Mouse (Mus musculus) embryonic facial prominence, embryonic 10.5 days (tissue): Measurements from ENCODE around the gene Gm49673. TPM values are rescaled to one million over a fixed set of nuclear protein-coding genes. Genes with fewer than 3 reads are reported as not detected.
"Not testable (repeated sequence)": the region's sequence is repeated elsewhere in the genome, so short reads cannot be mapped to it uniquely, and the experiment has no call there.

Source experiments
- DNase-seq: peaks from one replicate; pipeline ENCODE4 v3.0.0-alpha.2; 2017; ENCODE audit warnings: low spot score
- H3K27ac ChIP-seq: fragments of 300-500 bp; sonication (generic); replicated peaks from 2 replicates; pipeline ENCODE4 v1.5.1; 2016; ENCODE audit warnings: mild to moderate bottlenecking
- H3K27me3 ChIP-seq: fragments of 300-500 bp; sonication (generic); replicated peaks from 2 replicates; pipeline ENCODE4 v1.6.1; 2016; ENCODE audit warnings: low read depth, mild to moderate bottlenecking; ENCODE audit not compliant: poor library complexity, severe bottlenecking
- H3K36me3 ChIP-seq: fragments of 300-500 bp; sonication (generic); replicated peaks from 2 replicates; pipeline ENCODE4 v1.6.1; 2016; ENCODE audit warnings: mild to moderate bottlenecking, moderate library complexity
- H3K4me1 ChIP-seq: fragments of 300-500 bp; sonication (generic); 2 replicates; pipeline ENCODE4 v1.6.1; 2016
- H3K4me3 ChIP-seq: fragments of 300-500 bp; sonication (generic); 2 replicates; pipeline ENCODE4 v1.5.1; 2016; ENCODE audit warnings: mild to moderate bottlenecking, moderate library complexity
- H3K9me3 ChIP-seq: fragments of 300-500 bp; sonication (generic); 2 replicates; pipeline ENCODE4 v1.6.1; 2016; ENCODE audit warnings: mild to moderate bottlenecking
- WGBS: fragments of 180-500 bp; shearing (Covaris S2); methylation state at CpG from one replicate; pipeline ENCODE4 v1.1.7; 2016; 5-methylcytosine and 5-hydroxymethylcytosine counted together
- polyA plus RNA-seq: library from polyadenylated mRNA; unstranded; fragments of >200 nt; fragmentation: Nextera tagmentation; extraction: Ambion mirVana; gene quantifications from 2 replicates; pipeline ENCODE4 v1.2.1, GENCODE M21; 2016

Gm49673 gene
- polyA plus RNA-seq, 1 experiment from 2014 or later, result not detected

DNA sequence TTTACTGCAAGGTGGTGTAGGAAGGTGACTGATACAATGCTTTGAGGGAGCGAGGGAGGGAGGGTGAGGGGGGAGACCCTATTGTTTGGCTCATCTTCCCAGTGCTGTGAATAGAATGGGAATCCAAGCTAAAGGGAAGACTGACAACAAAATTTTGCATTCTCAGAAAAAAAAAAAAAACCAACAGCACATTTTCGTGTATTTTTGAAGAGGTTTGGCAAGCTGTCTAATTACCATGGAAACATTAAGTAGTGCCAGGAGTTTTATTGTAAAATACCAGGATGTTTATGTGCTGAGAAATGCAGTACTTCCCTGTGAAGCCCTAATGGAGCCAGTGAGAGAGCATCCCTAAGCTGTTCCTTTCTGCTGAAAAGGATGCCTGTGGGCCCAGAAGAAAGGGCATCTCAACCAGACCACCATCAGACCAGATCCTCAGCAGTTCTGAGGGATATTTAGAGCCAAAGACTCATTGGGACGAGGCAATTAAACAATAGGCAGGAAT lies 90.9 kb downstream of the Gm49673 start:
- H3K4me1 ChIP-seq, DNase-seq, H3K27me3 ChIP-seq, H3K4me3 ChIP-seq, H3K9me3 ChIP-seq, H3K36me3 ChIP-seq, H3K27ac ChIP-seq: not testable (repeated sequence)
- 75% methylated on average over 2 of the region's 3 CpGs for WGBS

DNA sequence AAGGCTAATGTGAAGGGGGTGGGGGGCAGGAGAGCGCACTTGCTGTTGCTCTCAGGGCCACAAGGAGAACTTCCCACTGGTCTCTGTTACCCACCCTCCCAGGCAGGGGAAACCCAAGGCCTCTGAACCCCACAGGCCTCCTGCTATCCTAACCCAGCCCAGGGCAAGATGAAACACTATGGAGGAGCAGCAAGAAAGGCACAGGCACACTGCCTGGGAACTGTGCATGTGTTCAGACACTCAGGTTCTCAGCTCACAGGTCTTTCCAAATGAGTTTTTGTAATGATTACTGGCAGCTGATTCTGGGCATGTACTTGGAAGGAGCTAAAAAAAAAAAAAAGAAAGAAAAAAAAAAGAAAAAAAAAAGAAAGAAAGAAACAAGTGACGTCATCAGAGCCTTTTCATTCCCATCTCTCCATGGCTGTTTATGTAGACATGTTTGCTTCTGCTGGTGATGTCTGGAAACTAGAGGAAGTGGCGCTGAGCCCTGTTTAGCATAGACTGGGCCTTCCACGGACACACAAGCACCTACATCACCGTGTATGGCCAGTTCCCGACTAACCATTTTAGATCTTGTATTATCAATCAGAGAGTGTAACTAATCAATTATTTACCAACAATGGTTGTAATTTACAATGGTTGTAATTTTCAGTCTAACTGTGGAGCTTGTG lies 91.5 kb downstream of the Gm49673 start:
- not testable (repeated sequence) for H3K4me3 ChIP-seq, DNase-seq, H3K27ac ChIP-seq, H3K9me3 ChIP-seq, H3K27me3 ChIP-seq, H3K4me1 ChIP-seq, H3K36me3 ChIP-seq
- 72% methylated on average over 6 of the region's 6 CpGs for WGBS

DNA sequence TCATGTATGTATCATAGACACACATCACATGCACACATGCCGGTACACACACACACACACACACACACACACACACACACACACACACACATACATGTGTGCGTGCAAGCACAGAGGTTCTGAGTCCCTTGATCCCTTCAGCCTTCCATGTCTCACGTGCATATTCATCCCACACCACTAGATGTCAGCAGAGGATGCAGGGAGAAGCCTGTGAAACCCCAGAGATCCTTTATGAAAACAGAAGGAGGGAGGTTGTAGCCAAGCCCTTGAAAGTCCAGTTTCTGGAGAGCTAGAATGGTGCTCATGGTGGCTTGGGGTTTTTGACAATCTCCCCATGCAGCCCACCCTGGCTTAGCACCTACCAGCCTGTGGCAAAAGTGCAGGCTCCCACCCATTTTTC lies 96.3 kb downstream of the Gm49673 start:
- not testable (repeated sequence) for H3K9me3 ChIP-seq, H3K4me3 ChIP-seq, H3K4me1 ChIP-seq, H3K36me3 ChIP-seq, H3K27me3 ChIP-seq, H3K27ac ChIP-seq
- WGBS, result 43% methylated on average over 3 of the region's 3 CpGs
- peak; percentile 9 for DNase-seq

DNA sequence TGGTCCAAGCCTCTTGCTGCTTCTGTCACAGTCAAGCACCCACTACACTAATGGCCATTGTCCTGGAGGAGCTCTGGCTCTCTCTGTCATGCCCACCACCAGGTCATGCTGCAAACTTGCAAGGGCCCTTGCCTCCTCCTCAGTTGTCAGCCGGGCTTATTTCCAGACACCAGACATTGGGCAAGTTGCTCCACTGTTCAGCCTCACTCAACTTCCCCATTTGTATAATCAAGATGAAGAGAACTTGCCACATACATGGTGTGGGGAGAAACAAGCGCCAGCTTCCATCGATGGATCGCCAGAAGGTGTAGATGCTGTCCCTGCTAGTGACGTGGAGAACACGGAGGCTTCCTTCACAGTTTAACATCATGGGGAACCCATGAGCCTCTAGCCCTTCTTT lies 97.4 kb downstream of the Gm49673 start:
- WGBS, result 92% methylated on average over 5 of the region's 6 CpGs
- not testable (repeated sequence) for H3K27ac ChIP-seq, DNase-seq, H3K4me3 ChIP-seq, H3K4me1 ChIP-seq, H3K27me3 ChIP-seq, H3K36me3 ChIP-seq, H3K9me3 ChIP-seq

DNA sequence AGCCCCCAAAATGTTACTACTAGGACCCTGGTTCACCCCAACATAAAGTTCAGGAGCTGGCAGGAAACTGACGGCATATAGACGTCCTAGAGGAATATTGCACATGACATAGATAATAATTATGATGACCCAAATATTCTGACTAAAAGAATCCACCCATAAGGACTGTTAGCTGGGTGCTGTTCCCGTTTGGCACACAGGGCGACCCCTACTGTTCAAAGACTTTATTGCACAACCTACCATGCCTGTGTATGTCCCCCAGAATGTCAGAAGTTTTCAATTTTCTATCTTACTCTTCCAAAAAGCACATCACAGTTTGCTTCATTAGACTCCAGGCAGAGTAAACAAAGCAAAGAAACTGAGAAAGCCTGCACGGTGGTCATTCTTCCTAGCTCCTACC lies 101.4 kb downstream of the Gm49673 start:
- not testable (repeated sequence) for H3K4me3 ChIP-seq, H3K36me3 ChIP-seq, H3K27me3 ChIP-seq, DNase-seq, H3K4me1 ChIP-seq, H3K9me3 ChIP-seq, H3K27ac ChIP-seq
- 6% methylated on average over 2 of the region's 5 CpGs for WGBS

DNA sequence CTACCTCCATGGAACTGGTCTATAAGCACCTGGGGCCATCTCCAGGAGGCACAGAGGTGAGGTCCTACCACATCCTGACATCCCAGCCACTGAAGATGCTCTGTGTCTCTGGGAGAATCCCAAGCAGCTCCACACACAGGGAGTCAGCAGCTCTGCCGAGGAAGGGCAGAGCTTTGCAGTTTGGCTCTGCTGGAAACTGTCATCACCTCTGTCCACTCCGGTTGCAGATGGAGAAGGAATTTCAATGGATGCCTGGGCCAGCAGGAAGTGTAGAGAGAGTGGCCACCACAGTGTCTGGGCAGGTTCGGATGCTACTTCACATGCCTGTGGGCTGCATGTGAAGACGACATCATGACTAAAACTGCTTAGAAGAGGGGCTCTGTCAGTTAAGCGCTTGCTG lies 106.4 kb downstream of the Gm49673 start:
- H3K36me3 ChIP-seq, H3K27ac ChIP-seq, H3K4me1 ChIP-seq, H3K4me3 ChIP-seq, DNase-seq, H3K9me3 ChIP-seq, H3K27me3 ChIP-seq: not testable (repeated sequence)
- WGBS, result no CpG with 5 or more reads among the region's 5 CpGs

DNA sequence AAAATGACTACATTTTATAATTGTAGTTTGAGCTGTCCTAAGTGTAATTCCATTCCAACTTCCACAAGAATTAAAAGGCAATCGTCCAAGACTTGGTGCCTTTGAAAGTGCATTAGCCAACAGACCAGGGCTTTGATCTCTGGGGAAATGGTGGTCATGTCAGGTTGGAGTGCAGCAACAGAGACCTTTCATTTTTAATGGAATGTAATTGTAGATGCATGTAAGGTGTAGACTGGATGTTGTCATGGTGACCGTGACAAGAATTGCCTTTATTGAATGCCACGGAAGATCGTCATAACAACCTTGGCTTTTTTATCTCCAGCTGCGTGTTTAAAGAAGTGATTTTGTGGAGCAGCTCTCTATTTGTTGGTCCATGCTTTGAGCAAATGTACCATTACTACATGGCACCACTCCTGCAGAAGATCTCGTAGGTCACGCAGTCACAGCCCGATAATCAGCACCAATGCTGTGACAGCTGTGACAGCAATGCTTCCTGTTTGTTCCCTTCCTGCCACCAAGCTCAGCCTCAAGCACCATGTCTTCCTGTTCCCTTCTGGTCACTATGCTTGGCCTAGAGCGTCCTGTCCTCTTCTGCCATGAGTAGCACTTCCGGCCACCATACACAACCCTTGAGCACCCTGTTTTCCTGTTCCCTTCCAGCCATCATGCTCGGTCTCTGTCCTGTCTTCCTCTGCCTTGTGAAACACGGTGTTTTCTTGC lies 107.5 kb downstream of the Gm49673 start:
- not testable (repeated sequence) for H3K4me1 ChIP-seq, DNase-seq, H3K36me3 ChIP-seq, H3K9me3 ChIP-seq, H3K27ac ChIP-seq, H3K27me3 ChIP-seq, H3K4me3 ChIP-seq
- WGBS, result no CpG with 5 or more reads among the region's 12 CpGs

DNA sequence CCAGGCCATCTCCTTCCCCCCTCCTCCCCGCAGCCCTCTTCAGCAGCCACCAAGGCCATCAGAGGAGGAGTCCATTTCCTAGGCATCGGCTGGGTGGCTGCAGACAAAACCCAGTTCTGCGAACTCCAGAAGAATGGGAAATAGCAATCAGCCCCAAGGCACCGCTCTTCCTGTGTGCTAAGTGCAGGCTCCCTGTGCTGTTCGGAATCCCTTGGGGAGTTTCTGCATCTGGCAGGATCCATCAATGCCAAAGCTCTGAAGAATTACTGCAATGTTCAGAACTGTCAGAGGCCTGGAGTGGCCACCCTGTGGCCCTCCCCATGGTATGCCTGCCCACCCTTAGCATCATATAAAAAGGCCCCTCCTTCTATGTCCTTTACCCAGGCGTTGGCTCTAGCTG lies 110.6 kb downstream of the Gm49673 start:
- H3K27me3 ChIP-seq, H3K27ac ChIP-seq: not testable (repeated sequence)
- 59% methylated on average over 5 of the region's 6 CpGs for WGBS

More for the DNA sequence above, 110.6 kb downstream of the Gm49673 start:
- not testable (repeated sequence) for H3K36me3 ChIP-seq, H3K4me1 ChIP-seq, H3K4me3 ChIP-seq, DNase-seq, H3K9me3 ChIP-seq

Other genes starting within 250 kb of the Gm49673 start
- 0.36 and 0.37 TPM in 2 replicates for gene Tagap, start 221.8 kb downstream of the Gm49673 start, polyA plus RNA-seq
- gene Rsph3a, start 202.2 kb downstream of the Gm49673 start, polyA plus RNA-seq, result 53.6 and 54.1 TPM in 2 replicates
- gene Rnaset2a, start 309 bp upstream of the Gm49673 start, polyA plus RNA-seq, result 15.5 and 16.0 TPM in 2 replicates
- gene Fgfr1op, start 17.7 kb upstream of the Gm49673 start, polyA plus RNA-seq, result 54.9 and 58.7 TPM in 2 replicates
- gene Ccr6, start 88.3 kb upstream of the Gm49673 start, polyA plus RNA-seq, result not detected in 2 replicates
- gene Mpc1, start 135.1 kb upstream of the Gm49673 start, polyA plus RNA-seq, result 70.1 and 82.5 TPM in 2 replicates
- gene Sft2d1, start 163.3 kb upstream of the Gm49673 start, polyA plus RNA-seq, result 60.7 and 63.5 TPM in 2 replicates
- gene Prr18, start 189.7 kb upstream of the Gm49673 start, polyA plus RNA-seq, result 0.32 and 0.33 TPM in 2 replicates
- gene T2, start 208.2 kb upstream of the Gm49673 start, polyA plus RNA-seq, result 0.35 and 0.87 TPM in 2 replicates